Mouse (Mus musculus): ENCODE data around the gene Map3k4. TPM values are rescaled to one million over a fixed set of nuclear protein-coding genes. Genes with fewer than 3 reads are reported as not detected.

The Map3k4 gene
- polyA plus RNA-seq, 1 experiment from 2014 or later: 38.6 TPM

GRCm38 (mm10) chr17:12216224-12216623 is 102.4 kb downstream of the Map3k4 start:
- no peaks in the 10 kb centered on the region for H3K27me3 ChIP-seq (ENCODE audit: control insufficient read depth, insufficient read depth, low read length)
- 84% methylated on average over 6 of the region's 6 CpGs for WGBS
- H3K4me2 ChIP-seq (ENCODE audit: low read length): no peak overlapping the region
- no peak overlapping the region for H3K4me3 ChIP-seq (replicated peaks; ENCODE audit: low read depth, low read length)
- DNase-seq (no peak), ATAC-seq (ENCODE audit: low FRiP score, low TSS enrichment) (no peak)
- H3K36me3 ChIP-seq (ENCODE audit: control insufficient read depth, insufficient read depth, low read length): peaks cover 84% of the 10 kb centered on the region
- no peaks in the 10 kb centered on the region for H3K4me1 ChIP-seq (ENCODE audit: control insufficient read depth, insufficient read depth, low read length)
- no peak overlapping the region for H3K9ac ChIP-seq (replicated peaks; ENCODE audit: low read length)
- H3K27ac ChIP-seq (replicated peaks; ENCODE audit: low read depth, low read length): no peak overlapping the region
- no peaks in the 10 kb centered on the region for H3K9me3 ChIP-seq (ENCODE audit: control insufficient read depth, low read length)

GRCm38 (mm10) chr17:12213430-12213829 is 105.2 kb downstream of the Map3k4 start:
- no peak for ATAC-seq (ENCODE audit: low FRiP score, low TSS enrichment)
- WGBS: 95% methylated on average over 8 of the region's 8 CpGs
- H3K36me3 ChIP-seq (ENCODE audit: control insufficient read depth, insufficient read depth, low read length): peaks cover 65% of the 10 kb centered on the region

GRCm38 (mm10) chr17:12212341-12212740 is 106.3 kb downstream of the Map3k4 start:
- ATAC-seq (ENCODE audit: low FRiP score, low TSS enrichment): 0 out of 2 replicates have a peak, but pooled peaks have one; percentile 32
- H3K27me3 ChIP-seq (ENCODE audit: control insufficient read depth, insufficient read depth, low read length): no peaks in the 10 kb centered on the region
- WGBS: 84% methylated on average over 6 of the region's 6 CpGs
- H3K4me1 ChIP-seq (ENCODE audit: control insufficient read depth, insufficient read depth, low read length): 0 out of 2 replicates have a peak, but pooled peaks cover 3% of the 10 kb centered on the region
- H3K36me3 ChIP-seq (ENCODE audit: control insufficient read depth, insufficient read depth, low read length): peaks cover 55% of the 10 kb centered on the region
- no peak overlapping the region for H3K4me3 ChIP-seq (replicated peaks; ENCODE audit: low read depth, low read length)
- H3K27ac ChIP-seq (replicated peaks; ENCODE audit: low read depth, low read length): no peak overlapping the region
- H3K9ac ChIP-seq (replicated peaks; ENCODE audit: low read length): no peak overlapping the region
- H3K9me3 ChIP-seq (ENCODE audit: control insufficient read depth, low read length): no peaks in the 10 kb centered on the region
- H3K4me2 ChIP-seq (ENCODE audit: low read length): no peak overlapping the region
- DNase-seq: peak; percentile 37

More at GRCm38 (mm10) chr17:12213430-12213829, 105.2 kb downstream of the Map3k4 start:
- H3K27ac ChIP-seq (replicated peaks; ENCODE audit: low read depth, low read length): no peak overlapping the region
- H3K4me3 ChIP-seq (replicated peaks; ENCODE audit: low read depth, low read length): no peak overlapping the region
- no peaks in the 10 kb centered on the region for H3K4me1 ChIP-seq (ENCODE audit: control insufficient read depth, insufficient read depth, low read length)
- no peak overlapping the region for H3K4me2 ChIP-seq (ENCODE audit: low read length)
- no peaks in the 10 kb centered on the region for H3K27me3 ChIP-seq (ENCODE audit: control insufficient read depth, insufficient read depth, low read length)
- no peaks in the 10 kb centered on the region for H3K9me3 ChIP-seq (ENCODE audit: control insufficient read depth, low read length)
- no peak overlapping the region for H3K9ac ChIP-seq (replicated peaks; ENCODE audit: low read length)
- DNase-seq: no peak

- H3K4me3 ChIP-seq (replicated peaks; ENCODE audit: low read depth, low read length): no peak overlapping the region
- no peak overlapping the region for H3K9ac ChIP-seq (replicated peaks; ENCODE audit: low read length)
- H3K4me2 ChIP-seq (ENCODE audit: low read length): no peak overlapping the region
- H3K9me3 ChIP-seq (ENCODE audit: control insufficient read depth, low read length): no peaks in the 10 kb centered on the region
- 95% methylated on average over 11 of the region's 11 CpGs for WGBS
- H3K36me3 ChIP-seq (ENCODE audit: control insufficient read depth, insufficient read depth, low read length): peaks cover 50% of the 10 kb centered on the region
- H3K27ac ChIP-seq (replicated peaks; ENCODE audit: low read depth, low read length): no peak overlapping the region
- DNase-seq (no peak), ATAC-seq (ENCODE audit: low FRiP score, low TSS enrichment) (no peak)
- H3K4me1 ChIP-seq (ENCODE audit: control insufficient read depth, insufficient read depth, low read length): peaks cover 7% of the 10 kb centered on the region; the same call in 1 of the 2 replicates
- H3K27me3 ChIP-seq (ENCODE audit: control insufficient read depth, insufficient read depth, low read length): no peaks in the 10 kb centered on the region
Measured at GRCm38 (mm10) chr17:12211890-12212289, 106.7 kb downstream of the Map3k4 start.

- Histone ChIP-seq H3K4me3 (replicated peaks; ENCODE audit: low read depth, low read length) (no peak overlapping the region), H3K36me3 (ENCODE audit: control insufficient read depth, insufficient read depth, low read length) (peaks cover 38% of the 10 kb centered on the region), H3K27ac (replicated peaks; ENCODE audit: low read depth, low read length) (no peak overlapping the region), H3K4me1 (ENCODE audit: control insufficient read depth, insufficient read depth, low read length) (peaks cover 17% of the 10 kb centered on the region), H3K9me3 (ENCODE audit: control insufficient read depth, low read length) (no peaks in the 10 kb centered on the region), H3K4me2 (ENCODE audit: low read length) (no peak overlapping the region), H3K27me3 (ENCODE audit: control insufficient read depth, insufficient read depth, low read length) (no peaks in the 10 kb centered on the region), H3K9ac (replicated peaks; ENCODE audit: low read length) (no peak overlapping the region)
- ATAC-seq (ENCODE audit: low FRiP score, low TSS enrichment): peak; percentile 29; the same call in 1 of the 2 replicates
- WGBS: 36% methylated on average over 8 of the region's 8 CpGs
- peak; percentile 91 for DNase-seq
Measured at GRCm38 (mm10) chr17:12210544-12211132, 108.0 kb downstream of the Map3k4 start.

- no peak overlapping the region for H3K4me3 ChIP-seq (replicated peaks; ENCODE audit: low read depth, low read length)
- H3K36me3 ChIP-seq (ENCODE audit: control insufficient read depth, insufficient read depth, low read length): peaks cover 27% of the 10 kb centered on the region
- peaks cover 23% of the 10 kb centered on the region for H3K4me1 ChIP-seq (ENCODE audit: control insufficient read depth, insufficient read depth, low read length)
- no peaks in the 10 kb centered on the region for H3K9me3 ChIP-seq (ENCODE audit: control insufficient read depth, low read length)
- DNase-seq (no peak), ATAC-seq (ENCODE audit: low FRiP score, low TSS enrichment) (no peak)
- WGBS: 88% methylated on average over 4 of the region's 4 CpGs
- H3K4me2 ChIP-seq (ENCODE audit: low read length): no peak overlapping the region
- H3K27me3 ChIP-seq (ENCODE audit: control insufficient read depth, insufficient read depth, low read length): no peaks in the 10 kb centered on the region
- no peak overlapping the region for H3K27ac ChIP-seq (replicated peaks; ENCODE audit: low read depth, low read length)
- H3K9ac ChIP-seq (replicated peaks; ENCODE audit: low read length): no peak overlapping the region
Measured at GRCm38 (mm10) chr17:12209481-12209880, 109.1 kb downstream of the Map3k4 start.

- Histone ChIP-seq H3K9me3 (ENCODE audit: control insufficient read depth, low read length) (no peaks in the 10 kb centered on the region), H3K9ac (replicated peaks; ENCODE audit: low read length) (no peak overlapping the region), H3K27ac (replicated peaks; ENCODE audit: low read depth, low read length) (no peak overlapping the region), H3K4me3 (replicated peaks; ENCODE audit: low read depth, low read length) (no peak overlapping the region), H3K4me1 (ENCODE audit: control insufficient read depth, insufficient read depth, low read length) (peaks cover 23% of the 10 kb centered on the region), H3K27me3 (ENCODE audit: control insufficient read depth, insufficient read depth, low read length) (no peaks in the 10 kb centered on the region), H3K36me3 (ENCODE audit: control insufficient read depth, insufficient read depth, low read length) (peaks cover 8% of the 10 kb centered on the region; the same call in 1 of the 2 replicates), H3K4me2 (ENCODE audit: low read length) (no peak overlapping the region)
- DNase-seq: no peak
- ATAC-seq (ENCODE audit: low FRiP score, low TSS enrichment): no peak
- 25% methylated on average over 1 of the region's 1 CpGs for WGBS
Measured at GRCm38 (mm10) chr17:12207022-12207548, 111.5 kb downstream of the Map3k4 start.

GRCm38 (mm10) chr17:12206248-12206647 is 112.3 kb downstream of the Map3k4 start:
- Histone ChIP-seq H3K27me3 (ENCODE audit: control insufficient read depth, insufficient read depth, low read length) (no peaks in the 10 kb centered on the region), H3K27ac (replicated peaks; ENCODE audit: low read depth, low read length) (no peak overlapping the region), H3K36me3 (ENCODE audit: control insufficient read depth, insufficient read depth, low read length) (0 out of 2 replicates have a peak, but pooled peaks cover 4% of the 10 kb centered on the region), H3K4me2 (ENCODE audit: low read length) (no peak overlapping the region), H3K9ac (replicated peaks; ENCODE audit: low read length) (no peak overlapping the region), H3K9me3 (ENCODE audit: control insufficient read depth, low read length) (no peaks in the 10 kb centered on the region), H3K4me1 (ENCODE audit: control insufficient read depth, insufficient read depth, low read length) (peaks cover 23% of the 10 kb centered on the region), H3K4me3 (replicated peaks; ENCODE audit: low read depth, low read length) (no peak overlapping the region)
- no peak for DNase-seq
- WGBS: 71% methylated on average over 3 of the region's 3 CpGs
- ATAC-seq (ENCODE audit: low FRiP score, low TSS enrichment): no peak

GRCm38 (mm10) chr17:12205694-12206075 is 112.9 kb downstream of the Map3k4 start:
- no peak overlapping the region for H3K4me3 ChIP-seq (replicated peaks; ENCODE audit: low read depth, low read length)
- H3K9ac ChIP-seq (replicated peaks; ENCODE audit: low read length): no peak overlapping the region
- ATAC-seq (ENCODE audit: low FRiP score, low TSS enrichment) (no peak), DNase-seq (no peak)
- H3K9me3 ChIP-seq (ENCODE audit: control insufficient read depth, low read length): no peaks in the 10 kb centered on the region
- WGBS: 31% methylated on average over 4 of the region's 4 CpGs
- H3K36me3 ChIP-seq (ENCODE audit: control insufficient read depth, insufficient read depth, low read length): no peaks in the 10 kb centered on the region
- peaks cover 23% of the 10 kb centered on the region for H3K4me1 ChIP-seq (ENCODE audit: control insufficient read depth, insufficient read depth, low read length)
- H3K27me3 ChIP-seq (ENCODE audit: control insufficient read depth, insufficient read depth, low read length): no peaks in the 10 kb centered on the region
- H3K27ac ChIP-seq (replicated peaks; ENCODE audit: low read depth, low read length): peak overlapping the region; percentile 41; the same call in 1 of the 2 replicates
- H3K4me2 ChIP-seq (ENCODE audit: low read length): no peak overlapping the region

Measured in midbrain, embryonic 14.5 days (tissue).